Mouse (Mus musculus): ENCODE measurements around the gene Tulp4. TPM values are rescaled to one million over a fixed set of nuclear protein-coding genes. Genes with fewer than 3 reads are reported as not detected.

Gene Tulp4
- polyA plus RNA-seq (2017; shearing (Covaris generic)): 10 to 100 TPM; 74.2 to 76.4 TPM

DNA sequence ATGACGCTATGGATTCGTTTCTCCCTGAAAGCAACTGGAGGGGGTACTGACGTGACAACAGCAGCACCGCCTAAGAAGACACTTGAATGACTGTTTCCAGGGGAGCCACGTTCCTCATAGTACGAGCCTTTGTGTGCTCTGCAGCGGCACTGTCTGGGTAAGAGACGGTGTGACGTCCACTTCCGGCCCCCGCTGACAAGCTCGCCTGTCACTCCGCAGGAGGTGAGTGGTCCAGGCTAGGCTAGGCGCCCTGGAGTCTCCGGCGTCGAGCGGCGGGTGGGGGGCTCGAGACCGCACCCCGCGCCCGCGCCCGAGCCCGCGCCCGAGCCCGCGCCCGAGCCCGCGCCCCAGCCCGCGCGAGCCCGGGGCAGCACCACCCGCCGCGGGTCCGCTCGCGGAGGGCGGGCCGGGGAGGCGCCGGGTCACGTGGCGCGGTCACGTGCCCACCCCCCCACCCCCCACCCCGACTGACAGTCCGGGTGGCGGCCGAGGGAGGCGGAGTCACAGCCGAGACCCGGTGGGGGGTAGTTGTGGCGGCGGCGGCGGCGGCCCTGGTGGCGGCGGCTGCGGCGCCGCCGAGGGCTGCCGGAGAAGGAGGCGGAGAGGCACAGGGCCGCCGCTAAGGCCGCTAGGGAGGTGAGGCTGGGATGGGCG lies at the start of gene Tulp4:
Tulp4 (plus strand) TSS at position 77 of the 654 bp plus-strand sequence.

DNA sequence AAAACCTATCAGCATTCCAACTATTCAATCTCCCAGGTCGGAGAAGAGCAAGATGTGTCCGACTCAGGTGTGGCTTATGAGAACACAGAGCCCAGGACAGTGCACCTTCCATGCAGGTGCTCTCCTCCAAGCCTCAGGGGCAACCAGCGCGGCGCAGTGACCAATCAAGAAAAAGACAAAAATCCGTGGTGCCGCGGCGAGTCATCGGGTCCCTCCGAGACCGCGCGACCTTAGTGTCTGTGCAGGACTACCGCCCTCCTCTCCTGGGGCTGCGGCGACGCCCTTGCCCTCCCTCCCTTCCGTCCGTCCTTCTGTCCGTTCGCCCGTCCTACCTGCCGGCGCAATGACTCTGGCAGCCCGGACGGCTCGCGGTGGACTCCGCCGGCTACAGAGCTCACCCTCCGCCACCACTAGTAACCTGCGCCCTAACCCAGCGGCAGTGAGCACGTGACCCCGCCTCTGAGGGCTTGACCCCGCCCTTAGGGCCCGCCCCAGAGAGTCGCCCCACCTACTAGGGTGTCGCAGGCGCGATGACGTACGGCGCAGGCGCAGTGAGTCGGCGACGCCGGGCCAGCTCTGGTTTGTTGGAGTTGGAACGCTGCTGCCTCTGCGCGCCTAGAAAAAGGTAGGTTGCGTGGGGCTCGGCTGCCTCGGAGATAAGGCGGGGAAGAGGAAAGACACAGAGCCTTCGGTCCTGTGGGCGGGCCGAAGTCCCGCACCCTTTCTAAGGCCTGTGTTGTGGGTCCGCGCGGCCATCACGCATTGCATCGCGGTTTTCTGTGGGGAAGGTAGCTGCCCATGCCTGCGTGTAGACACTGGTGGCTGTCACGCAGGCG lies 26.7 kb upstream of the Tulp4 start, which contains the start of the genes Serac1 and Gtf2h5:
Serac1 (minus strand) TSS at position 455 of the 836 bp plus-strand sequence.
Gtf2h5 (plus strand) TSS at position 500 of the 836 bp plus-strand sequence.

DNA sequence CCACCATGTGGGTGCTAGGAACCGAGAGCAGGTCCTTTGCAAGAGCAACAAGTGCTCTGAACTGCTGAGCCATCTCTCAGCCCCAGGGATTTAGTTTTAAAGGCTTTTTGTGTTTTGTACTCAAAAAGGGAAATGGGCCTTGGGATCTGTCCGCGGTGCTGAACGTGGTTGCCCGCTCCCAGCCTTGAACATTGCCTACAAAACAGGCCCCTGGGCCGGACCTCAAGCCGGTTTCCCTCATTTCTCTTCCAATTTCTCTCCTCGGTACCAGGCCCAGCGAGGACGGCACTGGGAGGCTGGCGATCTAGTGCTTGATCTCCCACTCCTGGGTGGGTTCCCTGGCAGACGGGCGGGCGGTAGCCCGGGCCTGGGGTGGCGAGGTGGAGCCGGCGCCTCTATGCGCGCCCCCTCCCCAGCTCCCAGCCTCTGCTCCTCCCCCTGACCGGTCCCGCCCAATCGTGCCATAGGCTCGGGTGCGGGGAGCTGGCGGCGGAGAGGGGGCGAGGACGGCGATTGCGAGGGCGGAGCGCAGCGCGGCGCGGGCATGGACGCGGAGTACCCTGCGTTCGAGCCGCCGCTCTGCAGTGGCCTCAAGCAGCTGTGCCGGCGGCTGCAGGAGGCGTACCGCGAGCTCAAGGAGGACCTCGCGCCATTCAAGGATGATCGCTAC lies 150.3 kb downstream of the Tulp4 start, which contains the start of gene Tmem181a:
Tmem181a (plus strand) TSS at position 461 of the 670 bp plus-strand sequence.

Other genes starting within 250 kb of the Tulp4 start
- 10 to 100 TPM; 25.0 to 25.2 TPM for gene Synj2, start 165.2 kb upstream of the Tulp4 start, polyA plus RNA-seq (2017; shearing (Covaris generic))
- gene Serac1, start 26.7 kb upstream of the Tulp4 start, polyA plus RNA-seq (2017; shearing (Covaris generic)): 1 to 10 TPM; 1.7 to 2.6 TPM
- gene Gtf2h5, start 26.7 kb upstream of the Tulp4 start, polyA plus RNA-seq (2017; shearing (Covaris generic)): 10 to 100 TPM; 75.0 to 78.7 TPM
- 10 to 100 TPM; 12.6 to 14.4 TPM for gene Tmem181a, start 150.4 kb downstream of the Tulp4 start, polyA plus RNA-seq (2017; shearing (Covaris generic))
- 10 to 100 TPM in 1 of 2 experiments, 1 to 10 TPM in 1; 8.1 to 10.1 TPM for gene Dynlt1a, start 211.1 kb downstream of the Tulp4 start, polyA plus RNA-seq (2017; shearing (Covaris generic))

All from inflammation-experienced regulatory T-cells (primary cell).